Mouse (Mus musculus) thymus, adult 2 months (tissue): ENCODE measurements at regions not wholly inside any gene's neighbourhood (a gene's known extent, or its start where the extent isn't known, plus 50 kb on each side); places are given as distances from the start of the nearest gene placed in this dataset.

Source experiments
- CTCF ChIP-seq: fragments of 200-500 bp; IDR thresholded peaks from 2 replicates; pipeline ENCODE4 v1.5.1; 2012; ENCODE audit warnings: mild to moderate bottlenecking, control low read depth, low read length, moderate library complexity, borderline replicate concordance; ENCODE audit not compliant: control insufficient read depth, poor library complexity, insufficient read depth; ENCODE audit errors: extremely low read depth
- POLR2A ChIP-seq: fragments of 200-500 bp; IDR thresholded peaks from 2 replicates; pipeline ENCODE4 v1.6.1; 2012; ENCODE audit warnings: mild to moderate bottlenecking, low read length, control low read depth, moderate library complexity; ENCODE audit not compliant: control insufficient read depth, poor library complexity, insufficient read depth; ENCODE audit errors: extremely low read depth

- TF ChIP-seq CTCF (no peak), POLR2A (no peak)
Observed at GRCm38 (mm10) chr4:52726625-52727297, 87.6 kb upstream of the Olfr275 start.
